Mouse (Mus musculus): ENCODE data around the gene Sult1e1.

DNA sequence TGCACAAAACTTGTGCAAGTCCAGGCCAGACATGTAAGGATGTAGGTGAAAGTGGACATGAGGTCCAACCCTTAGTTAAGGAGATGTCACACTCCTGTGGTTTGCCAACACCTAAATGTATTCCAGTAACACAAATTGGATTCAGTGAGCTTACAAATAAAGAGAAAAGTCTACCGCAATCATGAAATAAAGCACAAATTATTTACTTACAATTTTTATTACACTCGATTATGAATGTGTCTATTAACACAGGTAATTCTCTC lies 23.7 kb upstream of the Sult1e1 start:
- TF ChIP-seq CTCF (IDR thresholded peaks at IDR 0.05; ENCODE audit: control insufficient read depth, insufficient read depth, insufficient read length), result no peak
- no peak for TF ChIP-seq MYOD1 (IDR thresholded peaks at IDR 0.05; ENCODE audit: control insufficient read depth, insufficient read length, low read depth)
